Mouse (Mus musculus): ENCODE measurements around the gene Scn9a. TPM values are rescaled to one million over a fixed set of nuclear protein-coding genes. Genes with fewer than 3 reads are reported as not detected.

Gene Scn9a
- polyA plus RNA-seq, 1 experiment from 2014 or later: 0.02 TPM

Other genes starting within 250 kb of the Scn9a start
- gene Scn1a, start 194.1 kb downstream of the Scn9a start, polyA plus RNA-seq (2015; fragmentation: Nextera tagmentation; extraction: Ambion mirVana): not detected in 2 replicates
- 0.01 TPM in 1 of 2 replicates, not detected in the other for gene Scn7a, start 150.0 kb upstream of the Scn9a start, polyA plus RNA-seq (2015; fragmentation: Nextera tagmentation; extraction: Ambion mirVana)

Measured in liver, embryonic 16.5 days (tissue).